Comparison of ENCODE assay signal across 29 mouse cellular contexts in the genomic region with DNA sequence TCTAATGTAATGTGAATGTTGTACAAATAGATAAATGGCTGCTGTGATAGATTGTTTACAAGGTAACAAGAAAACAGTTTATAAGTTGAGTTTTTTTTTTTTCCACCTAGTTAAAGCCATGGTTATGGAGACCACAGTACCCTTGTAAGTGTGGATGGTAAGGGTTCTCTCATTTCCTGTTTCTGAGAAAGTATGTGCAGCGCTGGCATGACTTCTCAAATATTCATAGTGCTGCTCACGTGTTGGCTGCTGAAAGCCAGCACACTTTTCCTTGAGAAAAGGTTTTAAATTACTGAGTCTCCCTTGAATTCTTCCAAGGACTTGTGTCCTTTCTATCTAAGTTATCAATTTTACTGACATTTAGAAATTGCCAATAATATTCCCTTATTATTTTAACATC.
"Had no signal": no experiment of that assay in that cellular context is flagged by ENCODE, and none has a peak within 500 bp of the region (broad histone marks: within the 10 kb centered on the region; RNA-seq: fewer than 3 reads in every experiment).

No protein-coding gene starts in this region.

- H3K4me1 ChIP-seq: embryonic facial prominence, embryonic 13.5 days; embryonic facial prominence, embryonic 15.5 days; forebrain, embryonic 10.5 days; forebrain, embryonic 12.5 days; forebrain, embryonic 13.5 days; forebrain, embryonic 15.5 days had no signal

- H3K9me3 ChIP-seq: embryonic facial prominence, embryonic 10.5 days; embryonic facial prominence, embryonic 12.5 days; embryonic facial prominence, embryonic 13.5 days; embryonic facial prominence, embryonic 15.5 days; forebrain, embryonic 10.5 days; forebrain, embryonic 12.5 days; forebrain, embryonic 13.5 days; forebrain, embryonic 15.5 days had no signal

- H3K36me3 ChIP-seq: embryonic facial prominence, embryonic 10.5 days; embryonic facial prominence, embryonic 12.5 days; embryonic facial prominence, embryonic 13.5 days; embryonic facial prominence, embryonic 15.5 days; forebrain, embryonic 10.5 days; forebrain, embryonic 12.5 days; forebrain, embryonic 15.5 days had no signal

- DNase-seq: cerebellum, adult 2 months; cerebellum, adult 8-10 months; cerebellum, adult 9-10 months; cerebellum, adult 9-11 months; cerebellum, postnatal 10 days; cerebellum, postnatal 14 days; cerebellum, postnatal 25 days; cerebellum, postnatal 36 days; embryo, embryonic 11 days; forebrain, postnatal 0 days; gastrocnemius, adult 2 months; gastrocnemius, postnatal 10 days; gastrocnemius, postnatal 14 days; gastrocnemius, postnatal 25 days; gastrocnemius, postnatal 36 days; heart, adult 11 months; heart, adult 18-20 months; heart, adult 2 months had no signal

- H3K9ac ChIP-seq: embryonic facial prominence, embryonic 12.5 days; embryonic facial prominence, embryonic 13.5 days; embryonic facial prominence, embryonic 15.5 days; forebrain, embryonic 12.5 days; forebrain, embryonic 13.5 days; forebrain, embryonic 15.5 days; forebrain, postnatal 0 days had no signal

- H3K27ac ChIP-seq: embryonic facial prominence, embryonic 10.5 days; embryonic facial prominence, embryonic 12.5 days; embryonic facial prominence, embryonic 13.5 days; embryonic facial prominence, embryonic 15.5 days; forebrain, embryonic 10.5 days; forebrain, embryonic 12.5 days; forebrain, embryonic 13.5 days; forebrain, embryonic 15.5 days; gastrocnemius, adult 2 months; heart, adult 2 months had no signal

- H3K4me2 ChIP-seq: embryonic facial prominence, embryonic 12.5 days; embryonic facial prominence, embryonic 13.5 days; embryonic facial prominence, embryonic 15.5 days; forebrain, embryonic 12.5 days; forebrain, embryonic 13.5 days; forebrain, embryonic 15.5 days had no signal

- H3K27me3 ChIP-seq: embryonic facial prominence, embryonic 12.5 days; embryonic facial prominence, embryonic 13.5 days; embryonic facial prominence, embryonic 15.5 days; forebrain, embryonic 12.5 days; forebrain, embryonic 13.5 days; forebrain, embryonic 15.5 days had no signal

- ATAC-seq: forebrain, embryonic 13.5 days; forebrain, embryonic 14.5 days; forebrain, embryonic 15.5 days; forebrain, embryonic 16.5 days; forebrain, postnatal 0 days had no signal

- H3K4me3 ChIP-seq: embryonic facial prominence, embryonic 10.5 days; embryonic facial prominence, embryonic 12.5 days; embryonic facial prominence, embryonic 13.5 days; embryonic facial prominence, embryonic 15.5 days; erythroblast, embryonic 14.5 days; forebrain, embryonic 10.5 days; forebrain, embryonic 12.5 days; forebrain, embryonic 13.5 days; forebrain, embryonic 15.5 days; gastrocnemius, adult 2 months; heart, adult 2 months had no signal
